ENCODE assay signal across 9 mouse cellular contexts in genomic region chr19:37795552-37796343, GRCm38 (mm10).
DNase-seq lines count a peak whose midpoint lies in the region; ATAC-seq and TF ChIP-seq lines count a peak whose summit lies in the region.
"Had no signal": no experiment of that assay in that cellular context is flagged by ENCODE, and none has a peak within 500 bp of the region (broad histone marks: within the 10 kb centered on the region; RNA-seq: fewer than 3 reads in every experiment).

No protein-coding gene starts in this region.

- H3K9me3 ChIP-seq in kidney, embryonic 15.5 days (replicated peaks), result no peaks in the 10 kb centered on the region
- H3K9me3 ChIP-seq in MEL (replicated peaks; ENCODE audit: insufficient read depth, low read length), result no peaks in the 10 kb centered on the region
- H3K9me3 ChIP-seq in embryonic facial prominence, embryonic 15.5 days (replicated peaks), result no peaks in the 10 kb centered on the region
- no peaks in the 10 kb centered on the region for H3K9me3 ChIP-seq in hindbrain, embryonic 14.5 days (ENCODE audit: control insufficient read depth, low read length)

- no peaks in the 10 kb centered on the region for H3K27me3 ChIP-seq in kidney, adult 2 months (replicated peaks; ENCODE audit: control insufficient read depth, insufficient read depth, low read length)
- no peaks in the 10 kb centered on the region for H3K27me3 ChIP-seq in kidney, embryonic 15.5 days
- H3K27me3 ChIP-seq in MEL (ENCODE audit: control insufficient read depth in 1 of 2, insufficient read depth in 2 of 2, low read length in 2 of 2), result no peaks in the 10 kb centered on the region; a peak in 1 of 4 replicates
- no peaks in the 10 kb centered on the region for H3K27me3 ChIP-seq in embryonic facial prominence, embryonic 15.5 days
- H3K27me3 ChIP-seq in hindbrain, embryonic 14.5 days (ENCODE audit: control insufficient read depth, insufficient read depth, low read length), result no peaks in the 10 kb centered on the region

- no peaks in the 10 kb centered on the region for H3K79me2 ChIP-seq in MEL (ENCODE audit: control insufficient read depth, insufficient read depth, low read length, poor library complexity)

- WGBS in kidney, adult 2 months, result 75% methylated on average over 18 of the region's 18 CpGs
- 82% methylated on average over 18 of the region's 18 CpGs for WGBS in kidney, embryonic 15.5 days
- 73% methylated on average over 18 of the region's 18 CpGs for WGBS in embryonic facial prominence, embryonic 15.5 days
- 91% methylated on average over 18 of the region's 18 CpGs for WGBS in hindbrain, embryonic 14.5 days

- TF ChIP-seq EP300 in MEL (IDR thresholded peaks at IDR 0.05; ENCODE audit: low read depth in 1 of 2, low read length in 2 of 2), result 0 out of 4 replicates have a peak, but pooled peaks of 1 of the 2 experiments have one; percentile 15

- H3K4me3 ChIP-seq in kidney, adult 2 months (ENCODE audit: insufficient read depth, low read depth, low read length), result no peak overlapping the region
- H3K4me3 ChIP-seq in kidney, embryonic 15.5 days (replicated peaks), result no peak overlapping the region
- H3K4me3 ChIP-seq in MEL (ENCODE audit: control insufficient read depth in 1 of 2, insufficient read depth in 1 of 2, low read depth in 2 of 2, low read length in 2 of 2), result no peak overlapping the region
- no peak overlapping the region for H3K4me3 ChIP-seq in embryonic facial prominence, embryonic 15.5 days (replicated peaks)
- no peak overlapping the region for H3K4me3 ChIP-seq in hindbrain, embryonic 14.5 days (replicated peaks; ENCODE audit: low read length)

- no peak for ATAC-seq in kidney, embryonic 15.5 days (replicated peaks; ENCODE audit: low FRiP score)
- ATAC-seq in embryonic facial prominence, embryonic 15.5 days (ENCODE audit: insufficient number of reproducible peaks, low FRiP score, low TSS enrichment, low read depth), result peak; percentile 43; the same call in 1 of the 2 replicates
- ATAC-seq in hindbrain, embryonic 14.5 days (ENCODE audit: low FRiP score), result no peak

- no peak for TF ChIP-seq POLR2A in kidney, adult 2 months (IDR thresholded peaks at IDR 0.05; ENCODE audit: low read depth, low read length)
- no peak for TF ChIP-seq POLR2A in MEL (IDR thresholded peaks at IDR 0.05; ENCODE audit: control insufficient read depth in 1 of 2, insufficient read depth in 1 of 2, low read depth in 1 of 2, low read length in 2 of 2, poor library complexity in 1 of 2)

- DNase-seq in kidney, adult 2 months, result peak; percentile 88
- peak; percentile 15 for DNase-seq in MEL (ENCODE audit: low read depth, low spot score)
- DNase-seq in heart, postnatal 4 days, result peak; percentile 17
- DNase-seq in hindbrain, embryonic 14.5 days (ENCODE audit: low spot score), result no peak
- DNase-seq in left cerebral cortex, adult 8-10 months (ENCODE audit: low spot score in 2 of 2), result no peak
- no peak for DNase-seq in lung, postnatal 36 days

- no peaks in the 10 kb centered on the region for H3K36me3 ChIP-seq in kidney, adult 2 months (ENCODE audit: control insufficient read depth, insufficient read depth, low read length)
- no peaks in the 10 kb centered on the region for H3K36me3 ChIP-seq in kidney, embryonic 15.5 days
- no peaks in the 10 kb centered on the region for H3K36me3 ChIP-seq in MEL (ENCODE audit: control insufficient read depth in 1 of 2, insufficient read depth in 2 of 2, low read length in 2 of 2)
- no peaks in the 10 kb centered on the region for H3K36me3 ChIP-seq in embryonic facial prominence, embryonic 15.5 days
- H3K36me3 ChIP-seq in hindbrain, embryonic 14.5 days (replicated peaks; ENCODE audit: control insufficient read depth, insufficient read depth), result no peaks in the 10 kb centered on the region

- no peaks in the 10 kb centered on the region for H3K4me1 ChIP-seq in kidney, adult 2 months (ENCODE audit: control insufficient read depth, insufficient read depth, low read length)
- peaks cover 5% of the 10 kb centered on the region for H3K4me1 ChIP-seq in kidney, embryonic 15.5 days
- H3K4me1 ChIP-seq in MEL (ENCODE audit: control insufficient read depth in 1 of 2, insufficient read depth in 2 of 2, low read length in 2 of 2), result no peaks in the 10 kb centered on the region
- H3K4me1 ChIP-seq in embryonic facial prominence, embryonic 15.5 days, result no peaks in the 10 kb centered on the region
- H3K4me1 ChIP-seq in hindbrain, embryonic 14.5 days (replicated peaks; ENCODE audit: control insufficient read depth, insufficient read depth, low read length), result no peaks in the 10 kb centered on the region; the same call in 1 of the 2 replicates

- no peak overlapping the region for H3K27ac ChIP-seq in kidney, adult 2 months (ENCODE audit: insufficient read depth, low read depth, low read length)
- H3K27ac ChIP-seq in kidney, embryonic 15.5 days, result no peak overlapping the region
- no peak overlapping the region for H3K27ac ChIP-seq in MEL (ENCODE audit: control insufficient read depth, low read depth, low read length)
- no peak overlapping the region for H3K27ac ChIP-seq in embryonic facial prominence, embryonic 15.5 days (replicated peaks)
- no peak overlapping the region for H3K27ac ChIP-seq in hindbrain, embryonic 14.5 days
- H3K27ac ChIP-seq: kidney, postnatal 0 days had no signal

- H3K4me2 ChIP-seq in kidney, embryonic 15.5 days, result no peak overlapping the region
- H3K4me2 ChIP-seq in embryonic facial prominence, embryonic 15.5 days (replicated peaks), result no peak overlapping the region
- no peak overlapping the region for H3K4me2 ChIP-seq in hindbrain, embryonic 14.5 days (replicated peaks)

- TF ChIP-seq RAD21 in MEL (IDR thresholded peaks at IDR 0.05; ENCODE audit: low read depth, low read length), result no peak

- no peak overlapping the region for H3K9ac ChIP-seq in kidney, embryonic 15.5 days
- no peak overlapping the region for H3K9ac ChIP-seq in MEL (ENCODE audit: control insufficient read depth, low read depth, low read length, poor library complexity, severe bottlenecking)
- no peak overlapping the region for H3K9ac ChIP-seq in embryonic facial prominence, embryonic 15.5 days
- H3K9ac ChIP-seq in hindbrain, embryonic 14.5 days, result no peak overlapping the region

- no peak for TF ChIP-seq CTCF in kidney, adult 2 months (conservative IDR thresholded peaks at IDR 0.05; ENCODE audit: insufficient read depth, insufficient read length, low read depth, low read length)
- TF ChIP-seq CTCF in MEL (IDR thresholded peaks at IDR 0.05 in 2 of 3, conservative IDR thresholded peaks at IDR 0.05 in 1 of 3; ENCODE audit: control insufficient read depth in 1 of 3, insufficient read depth in 1 of 3, low read depth in 2 of 3, low read length in 3 of 3, poor library complexity in 1 of 3, severe bottlenecking in 1 of 3), result no peak

TF ChIP-seq in MEL, 35 proteins besides CTCF, POLR2A, EP300 and RAD21:
- TF ChIP-seq GATA1 (IDR thresholded peaks at IDR 0.05; ENCODE audit: low read depth, low read length) (peak; percentile 43; the same call in 1 of the 2 replicates), ELF1 (IDR thresholded peaks at IDR 0.05; ENCODE audit: low read depth, low read length) (no peak), MAX (IDR thresholded peaks at IDR 0.05; ENCODE audit: low read length) (no peak), POLR2AphosphoS5 (IDR thresholded peaks at IDR 0.05; ENCODE audit: borderline replicate concordance, low read depth, low read length) (no peak), MAZ (IDR thresholded peaks at IDR 0.05; ENCODE audit: low read depth, low read length) (no peak), ZNF384 (IDR thresholded peaks at IDR 0.05; ENCODE audit: low read depth, low read length) (peak; percentile 44; the same call in 1 of the 2 replicates), MAFK (IDR thresholded peaks at IDR 0.05; ENCODE audit: borderline replicate concordance, low read depth, low read length) (no peak)
TF ChIP-seq in MEL: peak in this region for 2.

Comparison
In these comparisons a context has a peak if more than half of its experiments do, and no peak if none do; other contexts are left out.
1. DNase-seq: peak in kidney, adult 2 months (single experiment), MEL (single experiment) and heart, postnatal 4 days (single experiment); none in hindbrain, embryonic 14.5 days (single experiment), left cerebral cortex, adult 8-10 months (0 of 2) and lung, postnatal 36 days (single experiment).